Mouse (Mus musculus): Measurements from ENCODE around the gene Ehd2.
"Not testable (repeated sequence)": the region's sequence is repeated elsewhere in the genome, so short reads cannot be mapped to it uniquely, and the experiment has no call there.

Gene Ehd2

GRCm38 (mm10) chr7:15945721-15946536 is 21.4 kb downstream of the Ehd2 start, which contains the start of gene Nop53:
Gene Nop53 (minus strand): TSS chr7:15946074.
- DNase-seq (ENCODE audit: low spot score in 2 of 2), result peak; percentile 87 to 92

GRCm38 (mm10) chr7:15945211-15945610 is 22.2 kb downstream of the Ehd2 start:
- no peak for DNase-seq (ENCODE audit: low spot score in 2 of 2)

GRCm38 (mm10) chr7:15944311-15944710 is 23.1 kb downstream of the Ehd2 start:
- DNase-seq (ENCODE audit: low spot score in 2 of 2), result no peak

GRCm38 (mm10) chr7:15938621-15939020 is 28.7 kb downstream of the Ehd2 start:
- DNase-seq (ENCODE audit: low spot score in 2 of 2), result no peak

- no peak for DNase-seq (ENCODE audit: low spot score in 2 of 2)
These were observed 29.9 kb downstream of the Ehd2 start for GRCm38 (mm10) chr7:15937491-15937890.

GRCm38 (mm10) chr7:15933437-15934359 is 33.7 kb downstream of the Ehd2 start:
- no peak for DNase-seq (ENCODE audit: low spot score in 2 of 2)

GRCm38 (mm10) chr7:15931635-15932034 is 35.7 kb downstream of the Ehd2 start:
- DNase-seq (ENCODE audit: low spot score in 2 of 2), result no peak

GRCm38 (mm10) chr7:15930543-15930942 is 36.8 kb downstream of the Ehd2 start:
- DNase-seq (ENCODE audit: low spot score in 2 of 2), result no peak

- peak; percentile 49 to 57 for DNase-seq (ENCODE audit: low spot score in 2 of 2)
These were observed 37.5 kb downstream of the Ehd2 start for GRCm38 (mm10) chr7:15929910-15930309.

- DNase-seq (ENCODE audit: low spot score in 2 of 2), result peak; percentile 87 to 90
These were observed 45.1 kb downstream of the Ehd2 start, which contains the start of gene Selenow for GRCm38 (mm10) chr7:15922220-15922773. Gene Selenow (minus strand): TSS chr7:15922402.

- peak; percentile 60 to 67 for DNase-seq (ENCODE audit: low spot score in 2 of 2)
These were observed 45.6 kb downstream of the Ehd2 start for GRCm38 (mm10) chr7:15921796-15922195.

- DNase-seq (ENCODE audit: low spot score in 2 of 2), result no peak
These were observed 46.6 kb downstream of the Ehd2 start for GRCm38 (mm10) chr7:15920645-15921190.

- no peak for DNase-seq (ENCODE audit: low spot score in 2 of 2)
These were observed 47.4 kb downstream of the Ehd2 start for GRCm38 (mm10) chr7:15919947-15920346.

- DNase-seq (ENCODE audit: low spot score in 2 of 2), result no peak
These were observed 49.0 kb downstream of the Ehd2 start for GRCm38 (mm10) chr7:15918371-15918770.

- DNase-seq (ENCODE audit: low spot score in 2 of 2), result no peak
These were observed 50.4 kb downstream of the Ehd2 start for GRCm38 (mm10) chr7:15916996-15917395.

GRCm38 (mm10) chr7:15916134-15916723 is 51.1 kb downstream of the Ehd2 start:
- DNase-seq (ENCODE audit: low spot score in 2 of 2), result no peak

- DNase-seq (ENCODE audit: low spot score in 2 of 2), result not testable (repeated sequence)
These were observed 51.7 kb downstream of the Ehd2 start for GRCm38 (mm10) chr7:15915695-15916094.

- DNase-seq (ENCODE audit: low spot score in 2 of 2), result no peak
These were observed 52.6 kb downstream of the Ehd2 start for GRCm38 (mm10) chr7:15914751-15915150.

- DNase-seq (ENCODE audit: low spot score in 2 of 2), result peak in 1 of 2 experiments; percentile 21
These were observed 53.1 kb downstream of the Ehd2 start for GRCm38 (mm10) chr7:15914252-15914651.

GRCm38 (mm10) chr7:15912183-15912582 is 55.2 kb downstream of the Ehd2 start:
- peak; percentile 50 to 56 for DNase-seq (ENCODE audit: low spot score in 2 of 2)

- DNase-seq (ENCODE audit: low spot score in 2 of 2), result no peak
These were observed 56.8 kb downstream of the Ehd2 start for GRCm38 (mm10) chr7:15910521-15910920.
